Mouse (Mus musculus) heart, adult 9 months (tissue): Measurements from ENCODE around the gene Col13a1.
A peak's percentile ranks its signal among the peaks of the same experiment; 100 is the strongest.

Experiments used
- DNase-seq, 2 experiments: peaks; one replicate each; pipeline ENCODE4 v3.0.0; 2022; ENCODE audit warnings: low spot score in 2 of 2

The Col13a1 gene

GRCm38 (mm10) chr10:61978866-61979340 lies at the start of gene Col13a1:
Col13a1 (minus strand) TSS chr10:61979108.
- no peak for DNase-seq

GRCm38 (mm10) chr10:62027699-62028098 lies 48.8 kb upstream of the Col13a1 start:
- DNase-seq: no peak

GRCm38 (mm10) chr10:62023821-62024551 lies 45.1 kb upstream of the Col13a1 start:
- peak; percentile 28 to 38 for DNase-seq

- no peak for DNase-seq
Measured at GRCm38 (mm10) chr10:62020068-62020620, 41.2 kb upstream of the Col13a1 start.

GRCm38 (mm10) chr10:62019386-62020067 lies 40.6 kb upstream of the Col13a1 start:
- DNase-seq: no peak

GRCm38 (mm10) chr10:62016947-62017346 lies 38.0 kb upstream of the Col13a1 start:
- no peak for DNase-seq

- DNase-seq: no peak
Measured at GRCm38 (mm10) chr10:62013190-62013589, 34.3 kb upstream of the Col13a1 start.

GRCm38 (mm10) chr10:62012371-62012770 lies 33.5 kb upstream of the Col13a1 start:
- DNase-seq: no peak

GRCm38 (mm10) chr10:62009981-62010500 lies 31.1 kb upstream of the Col13a1 start:
- no peak for DNase-seq

GRCm38 (mm10) chr10:62007958-62008357 lies 29.1 kb upstream of the Col13a1 start:
- DNase-seq: no peak

- no peak for DNase-seq
Measured at GRCm38 (mm10) chr10:62006371-62006770, 27.5 kb upstream of the Col13a1 start.

- no peak for DNase-seq
Measured at GRCm38 (mm10) chr10:62000216-62000615, 21.3 kb upstream of the Col13a1 start.

- no peak for DNase-seq
Measured at GRCm38 (mm10) chr10:61999766-62000165, 20.9 kb upstream of the Col13a1 start.

GRCm38 (mm10) chr10:61991481-61992424 lies 12.8 kb upstream of the Col13a1 start:
- no peak for DNase-seq

GRCm38 (mm10) chr10:61980424-61980823 lies 1.5 kb upstream of the Col13a1 start:
- peak; percentile 36 to 79 for DNase-seq

- DNase-seq: no peak
Measured at GRCm38 (mm10) chr10:61978112-61978865, 619 bp downstream of the Col13a1 start.

GRCm38 (mm10) chr10:61977392-61978096 lies 1.4 kb downstream of the Col13a1 start:
- no peak for DNase-seq

GRCm38 (mm10) chr10:61976987-61977386 lies 1.9 kb downstream of the Col13a1 start:
- DNase-seq: no peak

GRCm38 (mm10) chr10:61974581-61974980 lies 4.3 kb downstream of the Col13a1 start:
- no peak for DNase-seq

- DNase-seq: no peak
Measured at GRCm38 (mm10) chr10:61972041-61972440, 6.9 kb downstream of the Col13a1 start.
